Mouse (Mus musculus) G1E (cell line): ENCODE results near the gene Plb1.

Experiments
- CTCF ChIP-seq: IDR thresholded peaks from 2 replicates; pipeline ENCODE4 v1.5.1; 2012; ENCODE audit warnings: low read depth, low read length, inconsistent platforms, mixed read lengths
- GATA1 ChIP-seq: IDR thresholded peaks from 2 replicates; pipeline ENCODE4 v1.6.1; 2012; ENCODE audit warnings: borderline replicate concordance, low read length, inconsistent platforms, mixed read lengths
- POLR2AphosphoS5 ChIP-seq: IDR thresholded peaks from 2 replicates; pipeline ENCODE4 v1.6.1; 2012; ENCODE audit warnings: low read depth, low read length, inconsistent platforms; ENCODE audit not compliant: insufficient replicate concordance
- TAL1 ChIP-seq: conservative IDR thresholded peaks from 2 replicates; pipeline ENCODE4 v1.6.1; 2012; ENCODE audit warnings: low read depth, low read length, inconsistent platforms, mixed read lengths

DNA sequence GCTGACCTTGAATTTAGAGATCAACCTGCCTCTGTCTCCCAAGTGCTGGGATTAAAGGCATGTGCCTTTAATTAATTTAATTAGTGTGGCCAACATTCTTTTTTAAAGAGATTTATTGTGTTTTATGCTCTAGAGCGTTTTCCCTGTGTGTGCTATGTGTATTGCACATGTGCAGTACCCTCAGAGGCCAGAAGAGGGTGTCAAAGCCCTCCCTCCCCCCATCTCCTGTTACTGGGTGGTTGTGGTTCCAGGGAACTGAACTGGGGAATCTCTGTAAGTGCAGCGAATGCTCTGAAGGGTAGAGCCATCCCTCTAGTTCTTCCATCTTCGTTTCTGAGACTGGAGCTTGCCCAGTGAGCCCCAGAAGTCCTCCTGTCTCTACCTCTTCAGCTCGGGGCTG is 2.1 kb upstream of the Plb1 start:
- TF ChIP-seq CTCF (peak; percentile 65), POLR2AphosphoS5 (no peak), GATA1 (no peak), TAL1 (no peak)
